Mouse (Mus musculus): ENCODE data around the gene Lrrtm4. TPM values are rescaled to one million over a fixed set of nuclear protein-coding genes. Genes with fewer than 3 reads are reported as not detected.

Lrrtm4 gene
- 0.42 and 0.65 TPM in 2 replicates for polyA plus RNA-seq (2015; fragmentation: Nextera tagmentation; extraction: Ambion mirVana)

- Histone ChIP-seq H3K27me3 (replicated peaks; ENCODE audit: control insufficient read depth, insufficient read depth, low read length) (no peaks in the 10 kb centered on the region), H3K4me2 (ENCODE audit: low read depth, low read length) (peak within 1 kb of the TSS; percentile 53), H3K4me1 (ENCODE audit: control insufficient read depth, insufficient read depth, low read length) (peaks cover 2% of the 10 kb centered on the region; the same call in 1 of the 2 replicates), H3K9ac (ENCODE audit: low read depth, low read length) (no peak within 1 kb of the TSS), H3K4me3 (ENCODE audit: low read length) (peak within 1 kb of the TSS; percentile 26), H3K36me3 (ENCODE audit: control insufficient read depth, insufficient read depth, low read length) (no peaks in the 10 kb centered on the region), H3K9me3 (ENCODE audit: control insufficient read depth, low read length) (no peaks in the 10 kb centered on the region), H3K27ac (ENCODE audit: low read length) (no peak within 1 kb of the TSS)
- no peak for ATAC-seq
- WGBS, result 11% methylated on average over 6 of the region's 6 CpGs
Observed at GRCm38 (mm10) chr6:80018765-80019164, at the start of gene Lrrtm4. Gene Lrrtm4, plus strand, starts transcription at chr6:80018877.

GRCm38 (mm10) chr6:80019189-80019860, 648 bp downstream of the Lrrtm4 start:
- 6% methylated on average over 14 of the region's 14 CpGs for WGBS
- Histone ChIP-seq H3K4me2 (ENCODE audit: low read depth, low read length) (peak overlapping the region; percentile 53), H3K9ac (ENCODE audit: low read depth, low read length) (no peak overlapping the region), H3K27me3 (replicated peaks; ENCODE audit: control insufficient read depth, insufficient read depth, low read length) (no peaks in the 10 kb centered on the region), H3K4me3 (ENCODE audit: low read length) (peak overlapping the region; percentile 26), H3K27ac (ENCODE audit: low read length) (no peak overlapping the region), H3K9me3 (ENCODE audit: control insufficient read depth, low read length) (no peaks in the 10 kb centered on the region), H3K36me3 (ENCODE audit: control insufficient read depth, insufficient read depth, low read length) (no peaks in the 10 kb centered on the region), H3K4me1 (ENCODE audit: control insufficient read depth, insufficient read depth, low read length) (peaks cover 2% of the 10 kb centered on the region; the same call in 1 of the 2 replicates)
- ATAC-seq, result no peak

GRCm38 (mm10) chr6:80019861-80020230, 1.2 kb downstream of the Lrrtm4 start:
- WGBS, result 8% methylated on average over 10 of the region's 10 CpGs
- H3K27ac ChIP-seq (ENCODE audit: low read length), result no peak overlapping the region
- no peaks in the 10 kb centered on the region for H3K27me3 ChIP-seq (replicated peaks; ENCODE audit: control insufficient read depth, insufficient read depth, low read length)
- no peak for ATAC-seq
- H3K36me3 ChIP-seq (ENCODE audit: control insufficient read depth, insufficient read depth, low read length), result no peaks in the 10 kb centered on the region
- H3K4me3 ChIP-seq (ENCODE audit: low read length), result peak overlapping the region; percentile 26
- no peak overlapping the region for H3K9ac ChIP-seq (ENCODE audit: low read depth, low read length)
- no peaks in the 10 kb centered on the region for H3K9me3 ChIP-seq (ENCODE audit: control insufficient read depth, low read length)
- peak overlapping the region; percentile 53 for H3K4me2 ChIP-seq (ENCODE audit: low read depth, low read length)
- peaks cover 2% of the 10 kb centered on the region; the same call in 1 of the 2 replicates for H3K4me1 ChIP-seq (ENCODE audit: control insufficient read depth, insufficient read depth, low read length)

GRCm38 (mm10) chr6:80056849-80057248, 38.2 kb downstream of the Lrrtm4 start:
- Histone ChIP-seq H3K27me3 (replicated peaks; ENCODE audit: control insufficient read depth, insufficient read depth, low read length) (no peaks in the 10 kb centered on the region), H3K4me3 (ENCODE audit: low read length) (no peak overlapping the region), H3K4me2 (ENCODE audit: low read depth, low read length) (no peak overlapping the region), H3K9me3 (ENCODE audit: control insufficient read depth, low read length) (no peaks in the 10 kb centered on the region), H3K36me3 (ENCODE audit: control insufficient read depth, insufficient read depth, low read length) (no peaks in the 10 kb centered on the region), H3K4me1 (ENCODE audit: control insufficient read depth, insufficient read depth, low read length) (no peaks in the 10 kb centered on the region), H3K27ac (ENCODE audit: low read length) (no peak overlapping the region), H3K9ac (ENCODE audit: low read depth, low read length) (no peak overlapping the region)
- no peak for ATAC-seq

- no peak overlapping the region for H3K27ac ChIP-seq (ENCODE audit: low read length)
- no peak overlapping the region for H3K9ac ChIP-seq (ENCODE audit: low read depth, low read length)
- no peak overlapping the region for H3K4me2 ChIP-seq (ENCODE audit: low read depth, low read length)
- no peak for ATAC-seq
- H3K4me1 ChIP-seq (ENCODE audit: control insufficient read depth, insufficient read depth, low read length), result no peaks in the 10 kb centered on the region
- H3K27me3 ChIP-seq (replicated peaks; ENCODE audit: control insufficient read depth, insufficient read depth, low read length), result no peaks in the 10 kb centered on the region
- no peaks in the 10 kb centered on the region for H3K36me3 ChIP-seq (ENCODE audit: control insufficient read depth, insufficient read depth, low read length)
- H3K4me3 ChIP-seq (ENCODE audit: low read length), result no peak overlapping the region
- H3K9me3 ChIP-seq (ENCODE audit: control insufficient read depth, low read length), result no peaks in the 10 kb centered on the region
- WGBS, result 92% methylated on average over 2 of the region's 2 CpGs
Observed at GRCm38 (mm10) chr6:80078001-80078400, 59.3 kb downstream of the Lrrtm4 start.

- no peaks in the 10 kb centered on the region for H3K9me3 ChIP-seq (ENCODE audit: control insufficient read depth, low read length)
- no peak overlapping the region for H3K4me2 ChIP-seq (ENCODE audit: low read depth, low read length)
- ATAC-seq, result no peak
- H3K4me3 ChIP-seq (ENCODE audit: low read length), result no peak overlapping the region
- no peaks in the 10 kb centered on the region for H3K27me3 ChIP-seq (replicated peaks; ENCODE audit: control insufficient read depth, insufficient read depth, low read length)
- H3K36me3 ChIP-seq (ENCODE audit: control insufficient read depth, insufficient read depth, low read length), result no peaks in the 10 kb centered on the region
- H3K27ac ChIP-seq (ENCODE audit: low read length), result no peak overlapping the region
- no peaks in the 10 kb centered on the region for H3K4me1 ChIP-seq (ENCODE audit: control insufficient read depth, insufficient read depth, low read length)
- H3K9ac ChIP-seq (ENCODE audit: low read depth, low read length), result no peak overlapping the region
- 85% methylated on average over 6 of the region's 6 CpGs for WGBS
Observed at GRCm38 (mm10) chr6:80079290-80079689, 60.6 kb downstream of the Lrrtm4 start.

GRCm38 (mm10) chr6:80094909-80095308, 76.2 kb downstream of the Lrrtm4 start:
- no peaks in the 10 kb centered on the region for H3K9me3 ChIP-seq (ENCODE audit: control insufficient read depth, low read length)
- no peak overlapping the region for H3K27ac ChIP-seq (ENCODE audit: low read length)
- 81% methylated on average over 4 of the region's 4 CpGs for WGBS

GRCm38 (mm10) chr6:80105343-80105742, 86.7 kb downstream of the Lrrtm4 start:
- no peak overlapping the region for H3K9ac ChIP-seq (ENCODE audit: low read depth, low read length)
- H3K9me3 ChIP-seq (ENCODE audit: control insufficient read depth, low read length), result no peaks in the 10 kb centered on the region
- H3K27ac ChIP-seq (ENCODE audit: low read length), result no peak overlapping the region
- no peak for ATAC-seq
- H3K4me2 ChIP-seq (ENCODE audit: low read depth, low read length), result no peak overlapping the region
- no peak overlapping the region for H3K4me3 ChIP-seq (ENCODE audit: low read length)
- WGBS, result 88% methylated on average over 2 of the region's 2 CpGs
- no peaks in the 10 kb centered on the region for H3K36me3 ChIP-seq (ENCODE audit: control insufficient read depth, insufficient read depth, low read length)
- no peaks in the 10 kb centered on the region for H3K4me1 ChIP-seq (ENCODE audit: control insufficient read depth, insufficient read depth, low read length)
- no peaks in the 10 kb centered on the region for H3K27me3 ChIP-seq (replicated peaks; ENCODE audit: control insufficient read depth, insufficient read depth, low read length)

More at GRCm38 (mm10) chr6:80094909-80095308, 76.2 kb downstream of the Lrrtm4 start:
- Histone ChIP-seq H3K27me3 (replicated peaks; ENCODE audit: control insufficient read depth, insufficient read depth, low read length) (no peaks in the 10 kb centered on the region), H3K4me2 (ENCODE audit: low read depth, low read length) (no peak overlapping the region), H3K9ac (ENCODE audit: low read depth, low read length) (no peak overlapping the region), H3K4me1 (ENCODE audit: control insufficient read depth, insufficient read depth, low read length) (no peaks in the 10 kb centered on the region), H3K4me3 (ENCODE audit: low read length) (no peak overlapping the region), H3K36me3 (ENCODE audit: control insufficient read depth, insufficient read depth, low read length) (no peaks in the 10 kb centered on the region)
- ATAC-seq, result no peak

GRCm38 (mm10) chr6:80105843-80106242, 87.2 kb downstream of the Lrrtm4 start:
- WGBS, result 84% methylated on average over 1 of the region's 1 CpGs
- no peak for ATAC-seq

GRCm38 (mm10) chr6:80126419-80126818, 107.7 kb downstream of the Lrrtm4 start:
- no peaks in the 10 kb centered on the region for H3K36me3 ChIP-seq (ENCODE audit: control insufficient read depth, insufficient read depth, low read length)
- WGBS, result 83% methylated on average over 1 of the region's 1 CpGs
- no peaks in the 10 kb centered on the region for H3K4me1 ChIP-seq (ENCODE audit: control insufficient read depth, insufficient read depth, low read length)
- H3K4me2 ChIP-seq (ENCODE audit: low read depth, low read length), result no peak overlapping the region
- H3K27me3 ChIP-seq (replicated peaks; ENCODE audit: control insufficient read depth, insufficient read depth, low read length), result no peaks in the 10 kb centered on the region
- no peak overlapping the region for H3K9ac ChIP-seq (ENCODE audit: low read depth, low read length)
- ATAC-seq, result no peak
- H3K27ac ChIP-seq (ENCODE audit: low read length), result no peak overlapping the region
- H3K4me3 ChIP-seq (ENCODE audit: low read length), result no peak overlapping the region
- no peaks in the 10 kb centered on the region for H3K9me3 ChIP-seq (ENCODE audit: control insufficient read depth, low read length)

More at GRCm38 (mm10) chr6:80105843-80106242, 87.2 kb downstream of the Lrrtm4 start:
- Histone ChIP-seq H3K4me2 (ENCODE audit: low read depth, low read length) (no peak overlapping the region), H3K27ac (ENCODE audit: low read length) (no peak overlapping the region), H3K9ac (ENCODE audit: low read depth, low read length) (no peak overlapping the region), H3K27me3 (replicated peaks; ENCODE audit: control insufficient read depth, insufficient read depth, low read length) (no peaks in the 10 kb centered on the region), H3K4me3 (ENCODE audit: low read length) (no peak overlapping the region), H3K9me3 (ENCODE audit: control insufficient read depth, low read length) (no peaks in the 10 kb centered on the region), H3K36me3 (ENCODE audit: control insufficient read depth, insufficient read depth, low read length) (no peaks in the 10 kb centered on the region), H3K4me1 (ENCODE audit: control insufficient read depth, insufficient read depth, low read length) (no peaks in the 10 kb centered on the region)

Data from intestine, embryonic 16.5 days (tissue).